Mouse (Mus musculus) mouse trophoblast stem cell (cell line): ENCODE results near the gene Tet1.

Experiments
- in situ Hi-C, 2 experiments: fragments of 300-500 bp; cut with MseI, MboI; formaldehyde crosslinking; loops; 2 replicates in 1 of 2; 3 replicates in 1 of 2; pipeline ENCODE4 v1.15.1; 2025

The Tet1 gene

GRCm38 (mm10) chr10:62892549-62893232, 16.1 kb downstream of the Tet1 start:
- in situ Hi-C loops, result no loop called here

GRCm38 (mm10) chr10:62891025-62891424, 17.8 kb downstream of the Tet1 start:
- in situ Hi-C loops, result no loop called here

GRCm38 (mm10) chr10:62886799-62887591, 21.8 kb downstream of the Tet1 start:
- in situ Hi-C loops, result no loop called here

GRCm38 (mm10) chr10:62885969-62886798, 22.6 kb downstream of the Tet1 start:
- in situ Hi-C loops, result no loop called here

GRCm38 (mm10) chr10:62885460-62885859, 23.3 kb downstream of the Tet1 start:
- in situ Hi-C loops, result no loop called here

- in situ Hi-C loops, result no loop called here
Measured at GRCm38 (mm10) chr10:62884517-62884916, 24.3 kb downstream of the Tet1 start.

- in situ Hi-C loops, result no loop called here
Measured at GRCm38 (mm10) chr10:62883933-62884372, 24.8 kb downstream of the Tet1 start.

GRCm38 (mm10) chr10:62881211-62881610, 27.6 kb downstream of the Tet1 start:
- in situ Hi-C loops, result no loop called here

GRCm38 (mm10) chr10:62878056-62878455, 30.7 kb downstream of the Tet1 start:
- in situ Hi-C loops, result no loop called here

GRCm38 (mm10) chr10:62875565-62875964, 33.2 kb downstream of the Tet1 start:
- in situ Hi-C loops, result no loop called here

GRCm38 (mm10) chr10:62874828-62875227, 34.0 kb downstream of the Tet1 start:
- in situ Hi-C loops, result no loop called here

- in situ Hi-C loops, result no loop called here
Measured at GRCm38 (mm10) chr10:62866035-62866791, 42.6 kb downstream of the Tet1 start.

GRCm38 (mm10) chr10:62865167-62866034, 43.4 kb downstream of the Tet1 start:
- in situ Hi-C loops, result no loop called here

- in situ Hi-C loops, result no loop called here
Measured at GRCm38 (mm10) chr10:62863563-62863962, 45.2 kb downstream of the Tet1 start.

- in situ Hi-C loops, result no loop called here
Measured at GRCm38 (mm10) chr10:62862435-62862834, 46.4 kb downstream of the Tet1 start.

GRCm38 (mm10) chr10:62858967-62859366, 49.8 kb downstream of the Tet1 start:
- in situ Hi-C loops, result no loop called here

- in situ Hi-C loops, result no loop called here
Measured at GRCm38 (mm10) chr10:62856690-62857290, 52.0 kb downstream of the Tet1 start.

- in situ Hi-C loops, result no loop called here
Measured at GRCm38 (mm10) chr10:62854992-62855391, 53.8 kb downstream of the Tet1 start.

GRCm38 (mm10) chr10:62854581-62854980, 54.2 kb downstream of the Tet1 start:
- in situ Hi-C loops, result no loop called here

GRCm38 (mm10) chr10:62851578-62851977, 57.2 kb downstream of the Tet1 start:
- in situ Hi-C loops, result no loop called here
